Mouse (Mus musculus): ENCODE data around the gene Rere. TPM values are rescaled to one million over a fixed set of nuclear protein-coding genes. Genes with fewer than 3 reads are reported as not detected.
A peak's percentile ranks its signal among the peaks of the same experiment; 100 is the strongest.

Gene Rere
- total RNA-seq, 1 experiment = 21.7 TPM

GRCm38 (mm10) chr4:150239087-150239480, 42.4 kb upstream of the Rere start:
- Histone ChIP-seq H3K4me1 (ENCODE audit: control insufficient read depth in 2 of 2, insufficient read depth in 2 of 2, low read length in 2 of 2, poor library complexity in 1 of 2) (peaks cover 7 to 12% of the 10 kb centered on the region in 2 experiments; a peak in 3 of 4 replicates), H3K9me3 (ENCODE audit: control insufficient read depth, insufficient read depth, low read depth, low read length) (no peaks in the 10 kb centered on the region), H3K4me3 (ENCODE audit: insufficient read depth in 1 of 2, low read depth in 1 of 2, low read length in 2 of 2, poor library complexity in 1 of 2, severe bottlenecking in 1 of 2) (peak overlapping the region; percentile 93 to 98), H3K9ac (ENCODE audit: insufficient read depth, low read depth, low read length, poor library complexity, severe bottlenecking) (peak overlapping the region; percentile 93), H3K27ac (ENCODE audit: insufficient read depth, low read depth, low read length, poor library complexity, severe bottlenecking) (peak overlapping the region; percentile 85), H3K36me3 (ENCODE audit: control insufficient read depth, insufficient read depth, low read length, poor library complexity, severe bottlenecking) (peaks cover 63% of the 10 kb centered on the region)
- in situ Hi-C loops (cut with MboI; ENCODE audit: low sequenced_read_pairs in 2 of 2, unreplicated experiment in 2 of 2) = no loop called here
- no peak for TF ChIP-seq ZNF384 (IDR thresholded peaks at IDR 0.05; ENCODE audit: low read depth, low read length)
- TF ChIP-seq HCFC1 (IDR thresholded peaks at IDR 0.05; ENCODE audit: borderline replicate concordance, insufficient read depth, low read length) = no peak
- TF ChIP-seq CHD2 (IDR thresholded peaks at IDR 0.05; ENCODE audit: low read depth, low read length) = no peak
- TF ChIP-seq MAFK (IDR thresholded peaks at IDR 0.05; ENCODE audit: insufficient read depth, low read depth, low read length) = no peak
- no peak for TF ChIP-seq ZC3H11A (IDR thresholded peaks at IDR 0.05; ENCODE audit: borderline replicate concordance, low read depth, low read length)
- no peak for DNase-seq (ENCODE audit: low read depth, low spot score)

GRCm38 (mm10) chr4:150239503-150239902, 41.9 kb upstream of the Rere start:
- H3K4me3 ChIP-seq (ENCODE audit: insufficient read depth in 1 of 2, low read depth in 1 of 2, low read length in 2 of 2, poor library complexity in 1 of 2, severe bottlenecking in 1 of 2) = peak overlapping the region; percentile 93 to 98
- no peaks in the 10 kb centered on the region for H3K9me3 ChIP-seq (ENCODE audit: control insufficient read depth, insufficient read depth, low read depth, low read length)
- DNase-seq (ENCODE audit: low read depth, low spot score) = no peak
- peak overlapping the region; percentile 93 for H3K9ac ChIP-seq (ENCODE audit: insufficient read depth, low read depth, low read length, poor library complexity, severe bottlenecking)
- peaks cover 67% of the 10 kb centered on the region for H3K36me3 ChIP-seq (ENCODE audit: control insufficient read depth, insufficient read depth, low read length, poor library complexity, severe bottlenecking)
- TF ChIP-seq ZNF384 (IDR thresholded peaks at IDR 0.05; ENCODE audit: low read depth, low read length) = 0 out of 2 replicates have a peak, but pooled peaks have one; percentile 33
- no peak for TF ChIP-seq HCFC1 (IDR thresholded peaks at IDR 0.05; ENCODE audit: borderline replicate concordance, insufficient read depth, low read length)
- in situ Hi-C loops (cut with MboI; ENCODE audit: low sequenced_read_pairs in 2 of 2, unreplicated experiment in 2 of 2) = no loop called here
- H3K27ac ChIP-seq (ENCODE audit: insufficient read depth, low read depth, low read length, poor library complexity, severe bottlenecking) = peak overlapping the region; percentile 85
- H3K4me1 ChIP-seq (ENCODE audit: control insufficient read depth in 2 of 2, insufficient read depth in 2 of 2, low read length in 2 of 2, poor library complexity in 1 of 2) = peaks cover 7 to 12% of the 10 kb centered on the region in 2 experiments; a peak in 3 of 4 replicates

GRCm38 (mm10) chr4:150239951-150240368, 41.5 kb upstream of the Rere start:
- Histone ChIP-seq H3K9ac (ENCODE audit: insufficient read depth, low read depth, low read length, poor library complexity, severe bottlenecking) (peak overlapping the region; percentile 93), H3K9me3 (ENCODE audit: control insufficient read depth, insufficient read depth, low read depth, low read length) (no peaks in the 10 kb centered on the region), H3K4me1 (ENCODE audit: control insufficient read depth in 2 of 2, insufficient read depth in 2 of 2, low read length in 2 of 2, poor library complexity in 1 of 2) (peaks cover 5 to 10% of the 10 kb centered on the region in 2 experiments; a peak in 2 of 4 replicates), H3K27ac (ENCODE audit: insufficient read depth, low read depth, low read length, poor library complexity, severe bottlenecking) (peak overlapping the region; percentile 85), H3K4me3 (ENCODE audit: insufficient read depth in 1 of 2, low read depth in 1 of 2, low read length in 2 of 2, poor library complexity in 1 of 2, severe bottlenecking in 1 of 2) (peak overlapping the region; percentile 93 to 98), H3K36me3 (ENCODE audit: control insufficient read depth, insufficient read depth, low read length, poor library complexity, severe bottlenecking) (peaks cover 72% of the 10 kb centered on the region)
- DNase-seq (ENCODE audit: low read depth, low spot score) = peak; percentile 99
- in situ Hi-C loops (cut with MboI; ENCODE audit: low sequenced_read_pairs in 2 of 2, unreplicated experiment in 2 of 2) = no loop called here
- 0 out of 2 replicates have a peak, but pooled peaks have one; percentile 6 for TF ChIP-seq ZNF384 (IDR thresholded peaks at IDR 0.05; ENCODE audit: low read depth, low read length)
- TF ChIP-seq HCFC1 (IDR thresholded peaks at IDR 0.05; ENCODE audit: borderline replicate concordance, insufficient read depth, low read length) = peak; percentile 61; the same call in 1 of the 2 replicates
- peak; percentile 50; the same call in 1 of the 2 replicates for TF ChIP-seq CHD2 (IDR thresholded peaks at IDR 0.05; ENCODE audit: low read depth, low read length)
- TF ChIP-seq ZC3H11A (IDR thresholded peaks at IDR 0.05; ENCODE audit: borderline replicate concordance, low read depth, low read length) = peak; percentile 36; the same call in 1 of the 2 replicates
- TF ChIP-seq MAFK (IDR thresholded peaks at IDR 0.05; ENCODE audit: insufficient read depth, low read depth, low read length) = peak; percentile 96

GRCm38 (mm10) chr4:150240381-150240886, 41.0 kb upstream of the Rere start:
- H3K4me1 ChIP-seq (ENCODE audit: control insufficient read depth in 2 of 2, insufficient read depth in 2 of 2, low read length in 2 of 2, poor library complexity in 1 of 2) = peaks cover under 1 to 9% of the 10 kb centered on the region in 2 experiments; a peak in 2 of 4 replicates
- H3K9me3 ChIP-seq (ENCODE audit: control insufficient read depth, insufficient read depth, low read depth, low read length) = no peaks in the 10 kb centered on the region
- H3K27ac ChIP-seq (ENCODE audit: insufficient read depth, low read depth, low read length, poor library complexity, severe bottlenecking) = no peak overlapping the region
- peaks cover 75% of the 10 kb centered on the region for H3K36me3 ChIP-seq (ENCODE audit: control insufficient read depth, insufficient read depth, low read length, poor library complexity, severe bottlenecking)
- TF ChIP-seq CHD2 (IDR thresholded peaks at IDR 0.05; ENCODE audit: low read depth, low read length) = no peak
- no peak for TF ChIP-seq ZC3H11A (IDR thresholded peaks at IDR 0.05; ENCODE audit: borderline replicate concordance, low read depth, low read length)
- no peak for TF ChIP-seq HCFC1 (IDR thresholded peaks at IDR 0.05; ENCODE audit: borderline replicate concordance, insufficient read depth, low read length)
- TF ChIP-seq MAFK (IDR thresholded peaks at IDR 0.05; ENCODE audit: insufficient read depth, low read depth, low read length) = no peak
- TF ChIP-seq ZNF384 (IDR thresholded peaks at IDR 0.05; ENCODE audit: low read depth, low read length) = no peak
- DNase-seq (ENCODE audit: low read depth, low spot score) = no peak
- H3K9ac ChIP-seq (ENCODE audit: insufficient read depth, low read depth, low read length, poor library complexity, severe bottlenecking) = peak overlapping the region; percentile 66; the same call in 1 of the 2 replicates
- peak overlapping the region; percentile 23 to 52 for H3K4me3 ChIP-seq (ENCODE audit: insufficient read depth in 1 of 2, low read depth in 1 of 2, low read length in 2 of 2, poor library complexity in 1 of 2, severe bottlenecking in 1 of 2)
- in situ Hi-C loops (cut with MboI; ENCODE audit: low sequenced_read_pairs in 2 of 2, unreplicated experiment in 2 of 2) = no loop called here
